Mouse (Mus musculus): ENCODE data around the gene Rab6b. TPM values are rescaled to one million over a fixed set of nuclear protein-coding genes. Genes with fewer than 3 reads are reported as not detected.

Rab6b gene
- polyA plus RNA-seq, 1 experiment from 2014 or later: 80.7 TPM

- DNase-seq (ENCODE audit: low spot score): no peak
- no peak overlapping the region for H3K4me3 ChIP-seq (replicated peaks; ENCODE audit: low read length)
- 0 out of 2 replicates have a peak, but pooled peaks cover 7% of the 10 kb centered on the region for H3K4me1 ChIP-seq (replicated peaks; ENCODE audit: control insufficient read depth, insufficient read depth, low read length)
- WGBS: 96% methylated on average over 15 of the region's 15 CpGs
- no peak overlapping the region for H3K4me2 ChIP-seq (replicated peaks)
- no peaks in the 10 kb centered on the region for H3K9me3 ChIP-seq (ENCODE audit: control insufficient read depth, low read length)
- H3K9ac ChIP-seq: no peak overlapping the region
- H3K36me3 ChIP-seq (replicated peaks; ENCODE audit: control insufficient read depth, insufficient read depth): no peaks in the 10 kb centered on the region
- no peak for ATAC-seq (ENCODE audit: low FRiP score)
- no peak overlapping the region for H3K27ac ChIP-seq
- no peaks in the 10 kb centered on the region for H3K27me3 ChIP-seq (ENCODE audit: control insufficient read depth, insufficient read depth, low read length)
Observed at GRCm38 (mm10) chr9:103226806-103227205, 115.2 kb downstream of the Rab6b start.

DNA sequence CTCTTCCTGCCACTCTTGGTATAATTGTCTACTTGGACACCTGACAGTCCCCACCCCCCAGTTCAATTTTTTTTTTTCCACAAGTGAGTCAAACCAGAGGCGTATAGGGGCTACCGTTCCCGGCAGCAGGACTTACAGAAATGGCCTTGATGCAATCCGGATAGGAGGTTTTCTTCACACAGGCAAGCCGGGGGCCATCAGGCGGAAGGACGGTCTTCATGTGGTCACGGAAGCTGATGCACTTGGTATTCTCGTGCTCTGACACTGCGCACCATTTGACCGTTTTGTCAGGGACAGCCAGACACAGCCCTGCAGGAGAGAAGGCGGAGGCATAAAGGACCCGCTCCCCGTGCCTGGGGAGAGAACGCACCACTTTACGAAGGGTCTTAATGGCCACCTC is 116.2 kb downstream of the Rab6b start:
- no peak overlapping the region for H3K27ac ChIP-seq
- 93% methylated on average over 16 of the region's 16 CpGs for WGBS

DNA sequence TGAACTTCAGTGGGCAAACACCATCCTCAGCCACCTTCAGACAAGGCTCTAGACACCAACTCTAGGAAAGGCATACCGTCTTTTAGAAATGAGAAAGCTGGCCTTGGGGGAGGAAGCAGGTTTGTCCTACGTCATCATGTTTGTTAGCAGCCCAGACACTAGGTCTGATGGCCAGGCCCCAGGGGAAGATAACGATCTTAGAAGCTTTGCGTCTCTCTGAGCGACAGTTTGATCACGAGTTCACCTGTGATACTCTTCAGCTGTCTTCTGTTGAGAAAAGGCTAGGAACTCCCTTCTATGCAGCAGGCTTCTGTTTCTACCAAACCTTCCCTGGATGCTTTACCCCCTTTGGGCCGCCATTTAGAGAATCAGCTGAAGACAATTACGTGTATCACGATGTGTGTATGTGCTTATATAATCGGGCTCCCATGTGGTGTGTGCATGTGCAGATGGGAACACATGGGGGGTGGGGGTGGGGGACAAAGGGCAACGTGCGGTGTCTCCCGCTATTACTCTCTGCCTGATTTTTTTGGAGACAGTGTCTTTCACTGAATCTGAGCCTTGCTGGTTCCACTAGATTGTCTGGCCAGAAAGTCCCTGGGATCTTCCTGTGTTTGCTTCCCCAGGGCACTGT is 116.9 kb downstream of the Rab6b start:
- Histone ChIP-seq H3K27me3 (ENCODE audit: control insufficient read depth, insufficient read depth, low read length) (no peaks in the 10 kb centered on the region), H3K9ac (no peak overlapping the region), H3K36me3 (replicated peaks; ENCODE audit: control insufficient read depth, insufficient read depth) (no peaks in the 10 kb centered on the region), H3K4me1 (replicated peaks; ENCODE audit: control insufficient read depth, insufficient read depth, low read length) (0 out of 2 replicates have a peak, but pooled peaks cover 7% of the 10 kb centered on the region), H3K4me2 (replicated peaks) (no peak overlapping the region), H3K4me3 (replicated peaks; ENCODE audit: low read length) (no peak overlapping the region), H3K9me3 (ENCODE audit: control insufficient read depth, low read length) (no peaks in the 10 kb centered on the region), H3K27ac (no peak overlapping the region)
- DNase-seq (ENCODE audit: low spot score) (no peak), ATAC-seq (ENCODE audit: low FRiP score) (no peak)
- WGBS: 81% methylated on average over 13 of the region's 13 CpGs

More for the DNA sequence above, 116.2 kb downstream of the Rab6b start:
- no peaks in the 10 kb centered on the region for H3K27me3 ChIP-seq (ENCODE audit: control insufficient read depth, insufficient read depth, low read length)
- no peaks in the 10 kb centered on the region for H3K9me3 ChIP-seq (ENCODE audit: control insufficient read depth, low read length)
- H3K9ac ChIP-seq: no peak overlapping the region
- H3K4me3 ChIP-seq (replicated peaks; ENCODE audit: low read length): no peak overlapping the region
- no peak for ATAC-seq (ENCODE audit: low FRiP score)
- no peak overlapping the region for H3K4me2 ChIP-seq (replicated peaks)
- DNase-seq (ENCODE audit: low spot score): no peak
- H3K4me1 ChIP-seq (replicated peaks; ENCODE audit: control insufficient read depth, insufficient read depth, low read length): 0 out of 2 replicates have a peak, but pooled peaks cover 7% of the 10 kb centered on the region
- no peaks in the 10 kb centered on the region for H3K36me3 ChIP-seq (replicated peaks; ENCODE audit: control insufficient read depth, insufficient read depth)

GRCm38 (mm10) chr9:103229037-103229867 is 117.7 kb downstream of the Rab6b start:
- H3K4me2 ChIP-seq (replicated peaks): peak overlapping the region; percentile 42
- WGBS: 83% methylated on average over 15 of the region's 15 CpGs

GRCm38 (mm10) chr9:103230151-103230951 is 118.8 kb downstream of the Rab6b start, which contains the start of the genes Gm20425 and Trf:
Gene Gm20425 (minus strand): TSS chr9:103230307.
Gene Trf (minus strand): TSS chr9:103230444.
- Histone ChIP-seq H3K9ac (peak within 1 kb of the TSS; percentile 47), H3K27ac (peak within 1 kb of the TSS; percentile 58), H3K9me3 (ENCODE audit: control insufficient read depth, low read length) (no peaks in the 10 kb centered on the region), H3K4me1 (replicated peaks; ENCODE audit: control insufficient read depth, insufficient read depth, low read length) (0 out of 2 replicates have a peak, but pooled peaks cover 7% of the 10 kb centered on the region), H3K4me3 (replicated peaks; ENCODE audit: low read length) (no peak within 1 kb of the TSS; the same call in 1 of the 2 replicates), H3K36me3 (replicated peaks; ENCODE audit: control insufficient read depth, insufficient read depth) (no peaks in the 10 kb centered on the region), H3K27me3 (ENCODE audit: control insufficient read depth, insufficient read depth, low read length) (no peaks in the 10 kb centered on the region), H3K4me2 (replicated peaks) (peak within 1 kb of the TSS; percentile 42)
- WGBS: 50% methylated on average over 29 of the region's 29 CpGs
- DNase-seq (ENCODE audit: low spot score): peak; percentile 35
- ATAC-seq (ENCODE audit: low FRiP score): peak; percentile 79; the same call in 1 of the 2 replicates

More at GRCm38 (mm10) chr9:103229037-103229867, 117.7 kb downstream of the Rab6b start:
- DNase-seq (ENCODE audit: low spot score) (no peak), ATAC-seq (ENCODE audit: low FRiP score) (no peak)
- H3K4me3 ChIP-seq (replicated peaks; ENCODE audit: low read length): no peak overlapping the region
- H3K27me3 ChIP-seq (ENCODE audit: control insufficient read depth, insufficient read depth, low read length): no peaks in the 10 kb centered on the region
- no peak overlapping the region for H3K27ac ChIP-seq
- H3K9ac ChIP-seq: no peak overlapping the region
- H3K4me1 ChIP-seq (replicated peaks; ENCODE audit: control insufficient read depth, insufficient read depth, low read length): 0 out of 2 replicates have a peak, but pooled peaks cover 7% of the 10 kb centered on the region
- no peaks in the 10 kb centered on the region for H3K9me3 ChIP-seq (ENCODE audit: control insufficient read depth, low read length)
- no peaks in the 10 kb centered on the region for H3K36me3 ChIP-seq (replicated peaks; ENCODE audit: control insufficient read depth, insufficient read depth)

GRCm38 (mm10) chr9:103232232-103233005 is 120.8 kb downstream of the Rab6b start:
- no peak overlapping the region for H3K9ac ChIP-seq
- H3K36me3 ChIP-seq (replicated peaks; ENCODE audit: control insufficient read depth, insufficient read depth): no peaks in the 10 kb centered on the region
- DNase-seq (ENCODE audit: low spot score): no peak
- H3K27ac ChIP-seq: no peak overlapping the region
- no peak overlapping the region for H3K4me2 ChIP-seq (replicated peaks)
- WGBS: 90% methylated on average over 7 of the region's 7 CpGs
- H3K4me3 ChIP-seq (replicated peaks; ENCODE audit: low read length): no peak overlapping the region
- 0 out of 2 replicates have a peak, but pooled peaks cover 7% of the 10 kb centered on the region for H3K4me1 ChIP-seq (replicated peaks; ENCODE audit: control insufficient read depth, insufficient read depth, low read length)
- H3K27me3 ChIP-seq (ENCODE audit: control insufficient read depth, insufficient read depth, low read length): no peaks in the 10 kb centered on the region
- no peak for ATAC-seq (ENCODE audit: low FRiP score)
- no peaks in the 10 kb centered on the region for H3K9me3 ChIP-seq (ENCODE audit: control insufficient read depth, low read length)

DNA sequence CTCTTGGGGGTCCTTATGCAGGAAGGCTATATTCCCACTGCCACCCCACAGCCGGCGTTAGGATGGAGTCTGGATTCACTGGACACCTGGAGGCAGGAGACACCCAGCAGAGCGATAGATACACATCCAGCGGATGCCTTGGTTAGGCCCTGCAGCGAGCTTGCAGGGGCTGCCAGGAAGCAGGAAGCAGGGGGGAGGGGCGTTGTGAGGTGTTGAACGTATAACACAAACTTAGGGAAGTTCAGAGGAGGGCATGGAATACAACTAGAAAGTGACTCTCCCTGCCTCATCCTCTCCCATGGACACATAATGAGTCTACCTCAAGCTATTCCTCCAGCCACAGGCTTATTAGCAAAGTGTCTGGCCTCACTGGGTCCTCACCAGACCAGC is 121.4 kb downstream of the Rab6b start:
- no peaks in the 10 kb centered on the region for H3K36me3 ChIP-seq (replicated peaks; ENCODE audit: control insufficient read depth, insufficient read depth)
- H3K27me3 ChIP-seq (ENCODE audit: control insufficient read depth, insufficient read depth, low read length): no peaks in the 10 kb centered on the region
- no peak overlapping the region for H3K4me2 ChIP-seq (replicated peaks)
- no peak overlapping the region for H3K4me3 ChIP-seq (replicated peaks; ENCODE audit: low read length)
- no peaks in the 10 kb centered on the region for H3K9me3 ChIP-seq (ENCODE audit: control insufficient read depth, low read length)
- 75% methylated on average over 7 of the region's 7 CpGs for WGBS
- H3K4me1 ChIP-seq (replicated peaks; ENCODE audit: control insufficient read depth, insufficient read depth, low read length): 0 out of 2 replicates have a peak, but pooled peaks cover 7% of the 10 kb centered on the region
- DNase-seq (ENCODE audit: low spot score) (no peak), ATAC-seq (ENCODE audit: low FRiP score) (no peak)
- H3K9ac ChIP-seq: no peak overlapping the region
- no peak overlapping the region for H3K27ac ChIP-seq

DNA sequence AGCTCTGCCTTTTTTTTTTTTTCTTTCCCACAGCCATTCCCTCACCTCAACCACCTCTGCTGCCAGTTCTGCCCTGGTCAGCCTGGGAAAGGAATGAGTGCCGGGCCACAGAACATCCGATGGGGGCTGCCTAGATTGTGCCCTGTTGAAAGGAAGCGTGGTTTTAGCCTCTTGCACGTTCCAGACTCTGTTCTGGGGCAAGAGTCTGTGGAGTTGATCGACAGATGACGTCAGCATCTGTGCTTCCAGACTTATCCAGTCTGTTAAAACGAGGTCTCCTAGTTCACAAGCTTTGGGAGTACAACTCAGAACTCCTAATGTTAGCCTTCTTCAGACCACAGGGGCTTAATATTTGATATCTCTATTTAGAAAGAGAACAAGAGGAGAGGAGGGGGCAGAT is 122.5 kb downstream of the Rab6b start:
- no peak for ATAC-seq (ENCODE audit: low FRiP score)
- no peak for DNase-seq (ENCODE audit: low spot score)
- 79% methylated on average over 7 of the region's 7 CpGs for WGBS
- Histone ChIP-seq H3K9me3 (ENCODE audit: control insufficient read depth, low read length) (no peaks in the 10 kb centered on the region), H3K27ac (no peak overlapping the region), H3K9ac (no peak overlapping the region), H3K4me1 (replicated peaks; ENCODE audit: control insufficient read depth, insufficient read depth, low read length) (0 out of 2 replicates have a peak, but pooled peaks cover 7% of the 10 kb centered on the region), H3K36me3 (replicated peaks; ENCODE audit: control insufficient read depth, insufficient read depth) (no peaks in the 10 kb centered on the region), H3K4me2 (replicated peaks) (no peak overlapping the region), H3K4me3 (replicated peaks; ENCODE audit: low read length) (no peak overlapping the region), H3K27me3 (ENCODE audit: control insufficient read depth, insufficient read depth, low read length) (no peaks in the 10 kb centered on the region)
